Mouse (Mus musculus): Measurements from ENCODE around the gene Gm5134. TPM values are rescaled to one million over a fixed set of nuclear protein-coding genes. Genes with fewer than 3 reads are reported as not detected.
A peak's percentile ranks its signal among the peaks of the same experiment; 100 is the strongest.

Gm5134 gene
- polyA plus RNA-seq, 1 experiment from 2014 or later: not detected

- Histone ChIP-seq H3K4me2 (replicated peaks; ENCODE audit: low read depth, low read length) (no peak within 1 kb of the TSS), H3K9ac (replicated peaks; ENCODE audit: low read depth) (no peak within 1 kb of the TSS), H3K36me3 (ENCODE audit: insufficient read depth, low read length) (no peaks in the 10 kb centered on the region), H3K27ac (ENCODE audit: low read length) (peak within 1 kb of the TSS; percentile 7; the same call in 1 of the 2 replicates), H3K27me3 (replicated peaks; ENCODE audit: insufficient read depth, low read length) (no peaks in the 10 kb centered on the region), H3K4me3 (ENCODE audit: low read depth, low read length) (no peak within 1 kb of the TSS), H3K9me3 (ENCODE audit: low read length) (no peaks in the 10 kb centered on the region), H3K4me1 (ENCODE audit: insufficient read depth, low read depth, low read length) (no peaks in the 10 kb centered on the region)
- ATAC-seq (no peak), DNase-seq (ENCODE audit: low spot score) (no peak)
- no peak for TF ChIP-seq CTCF (IDR thresholded peaks at IDR 0.05)
- TF ChIP-seq EP300 (IDR thresholded peaks at IDR 0.05): no peak
- WGBS: 58% methylated on average over 15 of the region's 15 CpGs
These were observed 11.4 kb upstream of the Gm5134 start, which contains the start of gene Vpreb3 for GRCm38 (mm10) chr10:75942736-75943477. Vpreb3 (plus strand) TSS chr10:75943057.

DNA sequence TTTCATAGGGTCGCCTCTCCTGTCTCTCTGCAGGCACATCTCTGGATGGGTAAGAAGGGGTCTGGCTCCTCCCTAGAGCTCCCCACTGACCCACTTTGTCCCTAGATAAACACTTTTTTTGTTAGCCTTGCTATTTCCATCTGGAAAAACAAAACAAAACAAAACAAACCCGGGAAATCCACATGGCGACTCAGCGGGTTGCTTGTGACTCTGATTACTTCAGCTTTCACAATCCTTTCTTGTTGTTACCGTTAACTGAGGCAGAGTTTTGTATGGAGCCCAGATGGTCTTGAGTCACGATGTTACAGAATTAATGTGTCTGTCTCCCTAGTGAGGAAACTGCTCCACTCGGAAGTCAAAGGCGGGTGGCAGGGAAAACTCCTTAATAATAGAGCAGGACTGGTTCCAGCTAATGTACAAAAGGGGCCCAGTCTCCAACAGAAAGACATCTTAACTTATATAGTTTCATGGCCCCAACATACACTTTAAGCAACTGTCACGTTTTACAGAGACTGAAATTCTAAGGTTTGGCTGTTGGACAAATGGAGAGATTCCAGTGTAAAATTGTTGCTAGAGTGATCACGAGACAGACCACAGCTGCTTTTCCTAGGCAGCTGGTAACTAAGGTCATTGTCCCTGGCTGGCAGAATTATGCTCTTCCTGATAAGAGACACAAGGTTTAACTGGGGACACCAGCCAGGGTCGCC, 10.1 kb upstream of the Gm5134 start:
- DNase-seq (ENCODE audit: low spot score) (peak; percentile 90), ATAC-seq (peak; percentile 73)
- H3K4me3 ChIP-seq (ENCODE audit: low read depth, low read length): no peak overlapping the region
- no peaks in the 10 kb centered on the region for H3K36me3 ChIP-seq (ENCODE audit: insufficient read depth, low read length)
- no peaks in the 10 kb centered on the region for H3K27me3 ChIP-seq (replicated peaks; ENCODE audit: insufficient read depth, low read length)
- no peaks in the 10 kb centered on the region for H3K4me1 ChIP-seq (ENCODE audit: insufficient read depth, low read depth, low read length)
- H3K4me2 ChIP-seq (replicated peaks; ENCODE audit: low read depth, low read length): no peak overlapping the region
- TF ChIP-seq CTCF (IDR thresholded peaks at IDR 0.05): no peak
- peak; percentile 58 for TF ChIP-seq EP300 (IDR thresholded peaks at IDR 0.05)
- 28% methylated on average over 11 of the region's 11 CpGs for WGBS
- H3K9ac ChIP-seq (replicated peaks; ENCODE audit: low read depth): no peak overlapping the region
- peak overlapping the region; percentile 7; the same call in 1 of the 2 replicates for H3K27ac ChIP-seq (ENCODE audit: low read length)
- no peaks in the 10 kb centered on the region for H3K9me3 ChIP-seq (ENCODE audit: low read length)

DNA sequence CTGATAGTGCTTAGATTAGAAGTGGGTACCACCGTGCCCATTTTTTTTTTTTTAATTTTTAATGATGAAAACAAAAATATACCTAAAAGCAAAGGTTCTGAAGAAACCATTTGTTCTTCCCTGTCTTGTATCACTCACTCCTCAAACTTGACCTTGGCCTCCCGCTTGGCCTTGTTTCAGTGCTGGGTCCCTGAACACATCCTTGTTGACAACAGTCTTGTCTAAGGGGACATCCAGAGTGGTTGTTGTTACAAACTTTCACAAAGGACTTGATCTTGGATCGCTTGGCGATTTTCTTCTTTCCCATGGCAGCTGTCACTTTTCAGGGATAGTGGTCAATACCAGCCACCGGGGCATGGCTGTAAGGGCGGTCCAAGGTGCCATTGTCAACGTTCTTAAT, 9.1 kb upstream of the Gm5134 start:
- WGBS: 89% methylated on average over 7 of the region's 7 CpGs
- DNase-seq (ENCODE audit: low spot score) (no peak), ATAC-seq (no peak)
- no peak overlapping the region for H3K9ac ChIP-seq (replicated peaks; ENCODE audit: low read depth)
- no peaks in the 10 kb centered on the region for H3K27me3 ChIP-seq (replicated peaks; ENCODE audit: insufficient read depth, low read length)
- TF ChIP-seq CTCF (IDR thresholded peaks at IDR 0.05) (no peak), EP300 (IDR thresholded peaks at IDR 0.05) (no peak)
- H3K27ac ChIP-seq (ENCODE audit: low read length): peak overlapping the region; percentile 52; the same call in 1 of the 2 replicates
- no peaks in the 10 kb centered on the region for H3K9me3 ChIP-seq (ENCODE audit: low read length)
- H3K4me2 ChIP-seq (replicated peaks; ENCODE audit: low read depth, low read length): no peak overlapping the region
- H3K36me3 ChIP-seq (ENCODE audit: insufficient read depth, low read length): no peaks in the 10 kb centered on the region
- H3K4me3 ChIP-seq (ENCODE audit: low read depth, low read length): no peak overlapping the region
- no peaks in the 10 kb centered on the region for H3K4me1 ChIP-seq (ENCODE audit: insufficient read depth, low read depth, low read length)

- 48% methylated on average over 7 of the region's 7 CpGs for WGBS
- Histone ChIP-seq H3K4me2 (replicated peaks; ENCODE audit: low read depth, low read length) (no peak overlapping the region), H3K27ac (ENCODE audit: low read length) (peak overlapping the region; percentile 52; the same call in 1 of the 2 replicates), H3K4me3 (ENCODE audit: low read depth, low read length) (no peak overlapping the region), H3K9ac (replicated peaks; ENCODE audit: low read depth) (no peak overlapping the region), H3K4me1 (ENCODE audit: insufficient read depth, low read depth, low read length) (0 out of 2 replicates have a peak, but pooled peaks cover under 1% of the 10 kb centered on the region), H3K27me3 (replicated peaks; ENCODE audit: insufficient read depth, low read length) (no peaks in the 10 kb centered on the region), H3K9me3 (ENCODE audit: low read length) (no peaks in the 10 kb centered on the region), H3K36me3 (ENCODE audit: insufficient read depth, low read length) (no peaks in the 10 kb centered on the region)
- DNase-seq (ENCODE audit: low spot score): peak; percentile 91
- peak; percentile 78 for ATAC-seq
- TF ChIP-seq CTCF (IDR thresholded peaks at IDR 0.05) (no peak), EP300 (IDR thresholded peaks at IDR 0.05) (peak; percentile 88)
These were observed 8.4 kb upstream of the Gm5134 start for GRCm38 (mm10) chr10:75945896-75946295.

DNA sequence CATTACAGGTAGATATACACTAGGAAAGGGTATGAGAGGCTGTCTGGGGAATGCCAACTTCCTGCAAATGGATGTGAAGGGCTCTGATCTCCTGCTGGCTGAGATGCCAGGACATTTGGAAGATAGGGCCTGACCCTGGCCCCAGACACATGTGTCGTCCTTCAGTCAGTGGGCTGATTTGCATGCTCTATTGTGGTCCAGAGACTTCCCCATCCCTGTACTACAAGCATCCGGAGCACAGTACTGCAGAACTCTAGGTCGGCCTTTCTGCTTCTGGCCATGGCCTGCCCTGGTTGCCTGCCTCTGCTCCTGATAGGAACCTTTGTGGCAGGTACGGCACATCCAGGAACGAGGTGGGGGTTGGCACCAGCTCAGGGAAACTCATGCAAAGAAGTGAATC, 6.2 kb upstream of the Gm5134 start:
- ATAC-seq: no peak
- Histone ChIP-seq H3K27ac (ENCODE audit: low read length) (no peak overlapping the region), H3K4me2 (replicated peaks; ENCODE audit: low read depth, low read length) (no peak overlapping the region), H3K9me3 (ENCODE audit: low read length) (no peaks in the 10 kb centered on the region), H3K9ac (replicated peaks; ENCODE audit: low read depth) (no peak overlapping the region), H3K4me3 (ENCODE audit: low read depth, low read length) (no peak overlapping the region), H3K36me3 (ENCODE audit: insufficient read depth, low read length) (no peaks in the 10 kb centered on the region), H3K4me1 (ENCODE audit: insufficient read depth, low read depth, low read length) (0 out of 2 replicates have a peak, but pooled peaks cover 3% of the 10 kb centered on the region), H3K27me3 (replicated peaks; ENCODE audit: insufficient read depth, low read length) (no peaks in the 10 kb centered on the region)
- TF ChIP-seq EP300 (IDR thresholded peaks at IDR 0.05) (no peak), CTCF (IDR thresholded peaks at IDR 0.05) (no peak)
- DNase-seq (ENCODE audit: low spot score): no peak
- 75% methylated on average over 5 of the region's 5 CpGs for WGBS

All from lung, postnatal 0 days (tissue).